Mouse (Mus musculus): Measurements from ENCODE around the gene Hcrtr1.

The Hcrtr1 gene

GRCm38 (mm10) chr4:130141786-130142185 lies 2.6 kb upstream of the Hcrtr1 start:
- TF ChIP-seq GATA4 (IDR thresholded peaks at IDR 0.05; ENCODE audit: insufficient replicate concordance, low read length): no peak

DNA sequence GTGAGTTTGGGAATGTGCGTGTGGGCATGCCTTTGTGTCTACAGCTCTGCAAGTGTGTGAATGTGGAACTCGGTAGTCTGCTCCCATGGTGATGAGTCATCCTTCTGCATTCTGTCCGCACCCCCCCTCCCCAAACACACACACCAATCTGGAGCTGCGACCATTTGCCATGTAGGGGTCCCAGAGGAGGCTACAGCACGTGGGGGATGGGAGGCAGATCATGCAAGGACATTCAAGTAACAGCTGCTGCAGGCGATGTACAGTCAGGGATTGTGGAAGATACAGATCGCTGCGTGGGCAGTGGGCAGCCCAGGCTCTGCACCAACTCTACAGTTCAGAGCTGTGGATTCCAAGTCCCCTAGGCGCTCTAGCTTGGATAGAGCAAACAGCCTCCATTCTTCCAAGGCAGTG lies 1.8 kb upstream of the Hcrtr1 start:
- no peak for TF ChIP-seq GATA4 (IDR thresholded peaks at IDR 0.05; ENCODE audit: insufficient replicate concordance, low read length)

DNA sequence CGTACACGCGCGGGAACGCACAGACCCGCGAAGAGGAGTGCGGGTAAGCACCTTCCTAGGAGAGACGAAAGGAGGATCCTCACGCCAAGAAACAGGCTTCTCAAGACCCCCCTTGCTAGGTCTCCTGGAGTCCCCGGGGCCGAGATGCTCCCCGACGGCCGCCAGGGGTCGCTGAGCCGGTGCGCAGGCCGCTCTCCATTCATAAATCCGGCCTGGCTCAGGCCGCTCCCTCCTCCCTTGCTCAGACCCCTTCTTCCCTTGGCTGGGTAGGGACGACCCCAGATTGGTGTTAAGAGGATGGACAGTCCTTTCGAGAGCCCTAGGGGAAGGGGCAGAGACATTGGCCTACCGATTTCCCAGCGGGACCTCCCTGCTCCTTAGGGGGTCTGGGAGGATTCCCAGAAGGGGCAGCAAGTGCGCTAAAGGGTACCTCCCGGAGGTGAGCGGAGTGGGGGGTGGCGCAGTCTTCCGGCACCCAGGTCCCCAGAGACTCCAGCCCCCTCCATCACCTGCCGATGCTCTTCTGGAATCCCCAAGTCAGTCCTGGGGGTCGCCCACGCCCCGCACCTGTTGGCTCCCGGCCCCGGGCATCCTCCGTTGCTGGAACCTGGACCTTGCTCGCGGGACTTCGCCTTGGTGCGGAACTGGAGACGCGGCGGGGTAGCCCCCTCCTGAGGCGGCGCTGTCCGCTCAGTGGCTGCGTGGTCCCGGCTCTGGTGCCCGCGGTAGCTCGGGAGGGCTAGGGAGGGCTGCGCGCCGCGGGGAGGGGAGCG lies 532 bp downstream of the Hcrtr1 start:
- no peak for TF ChIP-seq GATA4 (IDR thresholded peaks at IDR 0.05; ENCODE audit: insufficient replicate concordance, low read length)

GRCm38 (mm10) chr4:130133399-130133798 lies 5.8 kb downstream of the Hcrtr1 start:
- TF ChIP-seq GATA4 (IDR thresholded peaks at IDR 0.05; ENCODE audit: insufficient replicate concordance, low read length): no peak

GRCm38 (mm10) chr4:130131448-130132105 lies 7.6 kb downstream of the Hcrtr1 start:
- no peak for TF ChIP-seq GATA4 (IDR thresholded peaks at IDR 0.05; ENCODE audit: insufficient replicate concordance, low read length)

- TF ChIP-seq GATA4 (IDR thresholded peaks at IDR 0.05; ENCODE audit: insufficient replicate concordance, low read length): no peak
These were observed 8.4 kb downstream of the Hcrtr1 start for GRCm38 (mm10) chr4:130130641-130131350.

- no peak for TF ChIP-seq GATA4 (IDR thresholded peaks at IDR 0.05; ENCODE audit: insufficient replicate concordance, low read length)
These were observed 9.1 kb downstream of the Hcrtr1 start for GRCm38 (mm10) chr4:130130082-130130481.

- TF ChIP-seq GATA4 (IDR thresholded peaks at IDR 0.05; ENCODE audit: insufficient replicate concordance, low read length): no peak
These were observed 10.3 kb downstream of the Hcrtr1 start for GRCm38 (mm10) chr4:130128907-130129306.

GRCm38 (mm10) chr4:130125935-130126334 lies 13.2 kb downstream of the Hcrtr1 start:
- TF ChIP-seq GATA4 (IDR thresholded peaks at IDR 0.05; ENCODE audit: insufficient replicate concordance, low read length): no peak

DNA sequence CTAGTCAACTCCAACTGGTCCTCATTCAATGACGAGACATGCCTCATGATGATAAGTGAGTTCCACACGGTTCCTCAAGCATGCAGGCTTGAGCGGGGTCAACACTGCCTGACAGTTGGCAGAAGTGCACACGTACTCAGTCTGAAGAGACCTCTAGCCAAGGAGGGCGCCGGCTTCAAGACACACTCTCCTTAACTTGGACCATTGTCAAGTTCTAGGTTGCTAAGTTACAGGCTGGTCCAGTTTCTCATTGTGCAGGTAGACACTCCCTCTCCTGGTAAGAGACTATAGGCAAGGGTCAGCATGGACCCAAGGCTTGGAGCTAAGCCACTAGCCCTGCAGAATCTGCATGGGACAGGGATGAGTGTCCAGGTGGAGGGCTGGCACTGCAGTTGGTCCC lies 14.0 kb downstream of the Hcrtr1 start:
- no peak for TF ChIP-seq GATA4 (IDR thresholded peaks at IDR 0.05; ENCODE audit: insufficient replicate concordance, low read length)

GRCm38 (mm10) chr4:130124110-130124509 lies 15.0 kb downstream of the Hcrtr1 start:
- TF ChIP-seq GATA4 (IDR thresholded peaks at IDR 0.05; ENCODE audit: insufficient replicate concordance, low read length): no peak

- no peak for TF ChIP-seq GATA4 (IDR thresholded peaks at IDR 0.05; ENCODE audit: insufficient replicate concordance, low read length)
These were observed 16.1 kb downstream of the Hcrtr1 start for GRCm38 (mm10) chr4:130123020-130123419.

- no peak for TF ChIP-seq GATA4 (IDR thresholded peaks at IDR 0.05; ENCODE audit: insufficient replicate concordance, low read length)
These were observed 17.6 kb downstream of the Hcrtr1 start for GRCm38 (mm10) chr4:130121560-130121959.

- no peak for TF ChIP-seq GATA4 (IDR thresholded peaks at IDR 0.05; ENCODE audit: insufficient replicate concordance, low read length)
These were observed 18.4 kb downstream of the Hcrtr1 start for GRCm38 (mm10) chr4:130120752-130121151.

DNA sequence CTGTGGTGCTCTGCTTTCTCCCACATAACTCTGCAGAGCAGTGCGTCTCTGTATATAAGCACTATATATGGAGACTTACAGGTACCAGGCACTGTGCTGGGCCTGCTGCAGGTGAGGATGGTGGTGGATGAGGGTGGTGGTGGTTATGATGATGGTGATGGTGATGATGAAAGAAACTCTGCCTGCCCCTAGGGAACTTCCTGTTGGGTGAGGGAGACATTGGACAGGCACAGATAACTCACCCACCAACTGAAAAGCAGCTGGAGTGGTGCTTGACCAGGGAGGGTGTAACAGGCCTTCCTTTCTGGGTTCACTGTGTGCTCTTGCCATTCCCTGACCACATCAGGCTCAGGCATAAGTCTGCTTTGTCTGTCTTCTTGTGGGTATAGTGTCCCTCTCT lies 26.4 kb downstream of the Hcrtr1 start:
- TF ChIP-seq GATA4 (IDR thresholded peaks at IDR 0.05; ENCODE audit: insufficient replicate concordance, low read length): no peak

- TF ChIP-seq GATA4 (IDR thresholded peaks at IDR 0.05; ENCODE audit: insufficient replicate concordance, low read length): no peak
These were observed 26.9 kb downstream of the Hcrtr1 start for GRCm38 (mm10) chr4:130112299-130112698.
